Mouse (Mus musculus): ENCODE measurements around the gene Zfp455.

DNA sequence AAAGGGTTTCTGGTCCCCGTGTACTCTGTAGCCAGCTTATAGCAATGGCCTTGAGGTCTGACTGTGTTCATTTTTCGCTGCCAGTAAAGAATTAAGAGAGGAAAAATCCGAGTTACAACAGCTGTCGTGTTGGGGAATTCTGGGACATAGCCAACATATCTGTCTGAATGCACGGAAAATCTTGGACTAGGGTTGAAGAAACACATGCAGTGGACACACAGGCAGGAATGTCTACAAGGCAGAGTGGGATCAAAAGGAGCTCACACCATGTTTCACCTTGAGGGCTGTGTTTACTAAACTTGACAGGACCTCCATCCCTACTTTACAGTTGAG, 20.6 kb upstream of the Zfp455 start:
- no peak for TF ChIP-seq CTCF (IDR thresholded peaks at IDR 0.05; ENCODE audit: borderline replicate concordance, extremely low read depth, insufficient read depth, insufficient read length)
- no peak for TF ChIP-seq POLR2A (IDR thresholded peaks at IDR 0.05; ENCODE audit: borderline replicate concordance, extremely low read depth, insufficient read depth, insufficient read length, poor library complexity, severe bottlenecking)

Measured in brain, embryonic 14.5 days (tissue).